Mouse (Mus musculus): ENCODE results near the gene Def8.

Gene Def8

GRCm38 (mm10) chr8:123423441-123423840 is at the start of gene Def8:
Def8 (plus strand) TSS chr8:123423527.
- DNase-seq (ENCODE audit: low read depth, low spot score) = no peak

- peak; percentile 92 for DNase-seq (ENCODE audit: low read depth, low spot score)
Observed at GRCm38 (mm10) chr8:123374239-123374578, 49.1 kb upstream of the Def8 start.

GRCm38 (mm10) chr8:123375701-123376100 is 47.6 kb upstream of the Def8 start:
- DNase-seq (ENCODE audit: low read depth, low spot score) = no peak

DNA sequence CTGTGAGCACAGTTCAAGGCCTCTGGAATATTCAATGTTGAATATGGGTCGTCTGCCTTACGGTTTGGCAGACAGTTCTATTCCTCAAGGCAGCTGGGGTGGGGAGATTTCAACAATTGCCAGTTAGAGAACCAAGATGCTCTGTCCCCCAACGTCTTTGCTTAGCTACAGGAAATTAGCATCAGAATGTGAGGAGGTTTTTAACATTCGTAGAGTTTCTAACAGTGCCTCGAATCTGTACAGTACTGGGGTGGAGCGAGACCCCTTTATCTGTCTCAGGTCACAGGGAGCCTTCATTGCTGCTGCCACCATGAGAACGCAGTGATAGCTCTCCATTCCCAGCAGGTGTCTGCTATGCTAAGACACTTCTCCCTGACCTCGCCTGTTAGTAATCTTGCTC is 47.2 kb upstream of the Def8 start:
- DNase-seq (ENCODE audit: low read depth, low spot score) = no peak

DNA sequence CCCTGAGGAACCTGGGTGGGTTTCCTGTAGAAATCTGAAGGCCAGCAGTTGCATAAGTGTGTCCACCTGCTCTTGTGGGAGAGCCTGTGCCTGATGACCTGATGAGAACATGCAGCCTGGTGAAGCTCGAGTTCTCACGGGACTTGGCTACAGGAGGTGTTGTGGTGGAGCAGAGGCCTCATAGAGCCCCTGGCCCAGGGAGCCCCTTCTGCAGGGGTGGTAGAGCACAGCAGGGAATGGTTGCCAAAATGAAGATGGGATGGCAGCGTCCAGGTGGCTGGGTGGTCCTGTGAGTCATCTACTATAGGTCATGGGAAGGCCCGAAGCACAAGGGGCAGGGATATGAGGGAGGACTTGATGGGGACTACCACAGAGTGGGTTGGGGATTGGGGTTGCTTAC is 41.6 kb upstream of the Def8 start:
- no peak for DNase-seq (ENCODE audit: low read depth, low spot score)

DNA sequence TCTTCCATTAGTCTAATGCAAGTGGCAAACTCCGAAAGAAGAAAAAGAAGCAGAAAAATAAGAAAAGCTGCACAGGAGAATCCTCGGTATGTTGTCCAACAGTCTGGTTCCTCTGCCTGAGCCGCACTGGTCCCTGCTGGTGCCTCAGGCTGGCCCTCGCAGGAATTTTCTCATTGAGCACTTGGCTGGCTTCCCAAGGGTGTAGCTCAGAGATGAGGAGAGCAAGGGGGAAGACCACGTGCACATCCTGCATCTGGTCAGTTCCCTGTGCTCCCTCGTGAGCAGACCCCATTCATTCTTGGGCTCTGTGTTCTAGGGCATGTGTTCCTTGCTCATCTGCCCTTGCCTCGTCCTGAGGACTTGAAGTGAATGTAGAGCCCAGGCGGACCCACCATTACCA is 40.8 kb upstream of the Def8 start:
- no peak for DNase-seq (ENCODE audit: low read depth, low spot score)

DNA sequence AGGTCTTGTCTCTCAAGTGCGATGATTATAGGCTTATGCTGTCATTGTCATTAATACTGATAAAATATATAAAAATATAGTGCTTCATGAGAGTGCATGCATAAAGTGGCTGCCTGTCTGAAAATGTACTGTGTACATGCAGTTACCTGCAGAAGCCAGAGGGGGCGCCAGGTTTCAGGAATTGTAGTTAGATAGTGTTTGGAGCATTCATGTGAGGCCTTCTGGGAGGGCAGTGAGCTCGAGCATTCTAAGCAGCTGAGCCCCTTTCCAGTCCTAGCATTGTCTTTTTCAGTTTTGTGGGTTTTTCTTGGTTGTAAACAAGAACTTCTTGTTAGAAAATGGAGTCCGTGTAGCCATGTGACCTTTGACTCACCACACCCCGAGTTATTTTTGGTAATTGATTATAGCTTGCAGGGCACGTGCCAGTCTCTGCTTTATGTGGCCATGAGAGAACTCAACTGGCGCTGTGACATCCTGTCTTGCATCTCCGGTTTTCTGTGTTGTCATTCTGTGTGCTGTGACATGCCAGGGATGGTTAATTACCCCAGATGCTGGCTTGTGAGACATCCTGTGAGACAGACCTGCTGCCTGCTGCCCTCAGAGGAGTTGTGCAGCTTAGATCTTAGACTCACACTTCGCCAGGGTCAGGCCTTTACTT is 38.3 kb upstream of the Def8 start:
- DNase-seq (ENCODE audit: low read depth, low spot score) = peak; percentile 75

DNA sequence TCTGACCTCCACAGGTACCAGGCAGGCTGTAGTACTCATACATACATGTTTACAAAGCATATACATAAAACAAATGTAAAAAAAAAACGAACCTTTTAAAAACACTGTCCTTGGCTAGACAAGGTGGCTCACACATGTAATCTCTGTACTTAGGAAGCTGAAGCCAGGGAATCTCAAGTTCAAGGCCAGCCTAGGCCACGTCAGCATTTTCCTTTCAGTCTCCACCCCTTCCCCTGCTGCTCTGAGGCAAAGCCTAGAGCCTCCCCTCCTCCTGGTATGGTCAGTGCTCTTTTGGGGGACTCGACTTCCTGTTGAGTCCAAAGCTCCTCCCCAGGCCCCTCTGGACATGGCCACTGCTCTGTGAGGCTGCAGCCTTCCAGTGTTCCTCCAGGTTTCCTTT is 36.3 kb upstream of the Def8 start:
- no peak for DNase-seq (ENCODE audit: low read depth, low spot score)

- no peak for DNase-seq (ENCODE audit: low read depth, low spot score)
Observed at GRCm38 (mm10) chr8:123387801-123388200, 35.5 kb upstream of the Def8 start.

DNA sequence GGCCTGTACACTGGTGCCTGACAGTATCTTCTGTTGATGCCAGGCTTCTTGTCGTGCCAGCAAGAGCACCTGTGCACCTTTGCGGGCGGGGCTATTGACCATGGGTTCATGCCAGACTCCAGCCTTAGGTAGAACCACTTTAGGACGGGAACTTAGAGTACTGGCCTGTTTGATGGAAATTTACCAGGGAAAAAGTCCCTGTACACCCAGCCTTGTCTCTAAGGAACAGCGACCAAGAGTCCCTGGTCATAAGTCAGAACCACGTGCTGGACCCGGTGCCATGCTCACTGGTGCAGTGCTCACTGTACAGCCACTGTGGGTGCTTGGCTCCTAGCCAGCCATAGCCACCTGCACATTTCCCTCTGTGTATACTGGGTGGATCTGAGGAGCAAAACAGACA is 34.3 kb upstream of the Def8 start:
- DNase-seq (ENCODE audit: low read depth, low spot score) = no peak

DNA sequence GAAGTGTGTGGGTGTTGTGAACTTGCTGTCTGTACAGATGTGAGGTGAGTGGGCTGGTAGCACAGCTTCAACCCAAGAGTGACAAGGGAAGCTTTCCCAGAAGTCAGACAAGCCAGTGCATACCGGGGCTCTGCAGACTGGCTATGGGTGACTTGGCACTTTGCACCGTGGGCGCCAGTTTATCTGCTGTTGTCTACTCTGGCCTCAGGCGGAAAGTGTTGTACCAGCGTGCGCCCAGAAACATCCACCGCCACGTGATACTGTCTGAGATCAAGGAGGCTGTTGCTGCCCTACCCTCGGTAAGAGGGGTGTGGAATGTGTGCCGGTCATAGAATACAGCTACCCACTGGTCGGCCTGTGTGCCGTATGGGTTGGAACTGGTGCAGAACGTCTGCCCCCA is 25.0 kb upstream of the Def8 start:
- peak; percentile 33 for DNase-seq (ENCODE audit: low read depth, low spot score)

GRCm38 (mm10) chr8:123401936-123402335 is 21.4 kb upstream of the Def8 start:
- DNase-seq (ENCODE audit: low read depth, low spot score) = no peak

DNA sequence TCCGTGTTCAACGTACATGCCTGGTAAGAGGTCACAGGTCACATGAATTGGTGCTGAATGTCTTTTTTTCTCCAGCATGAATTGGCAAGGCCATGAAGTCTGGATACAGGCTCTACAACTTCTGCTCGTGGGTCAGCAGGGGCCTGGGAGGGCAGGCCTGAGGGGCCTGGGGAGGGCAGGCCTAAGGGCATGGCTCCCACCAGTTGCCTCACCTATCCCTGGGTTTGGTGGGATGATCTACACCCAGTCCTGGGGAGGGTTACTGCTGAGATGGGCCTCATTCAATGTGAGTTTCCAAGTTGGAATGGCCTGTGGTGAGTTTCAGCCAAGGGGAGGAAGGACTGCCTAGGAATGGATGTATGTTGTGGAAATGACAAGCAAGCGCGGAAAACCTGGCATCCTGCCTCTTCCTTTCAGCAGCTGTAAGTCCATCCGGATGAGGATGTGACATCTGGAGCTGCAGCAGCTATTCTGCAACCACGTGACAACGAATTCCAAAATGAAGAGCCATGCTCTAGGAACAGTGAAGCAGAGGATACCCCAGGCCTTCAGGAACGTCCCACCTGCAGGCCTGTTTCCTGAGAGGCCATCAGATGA is 20.5 kb upstream of the Def8 start:
- no peak for DNase-seq (ENCODE audit: low read depth, low spot score)

- DNase-seq (ENCODE audit: low read depth, low spot score) = peak; percentile 61
Observed at GRCm38 (mm10) chr8:123404521-123404920, 18.8 kb upstream of the Def8 start.

GRCm38 (mm10) chr8:123406786-123407185 is 16.5 kb upstream of the Def8 start, which contains the start of gene Mc1r:
Mc1r (plus strand) TSS chr8:123407107.
- peak; percentile 80 for DNase-seq (ENCODE audit: low read depth, low spot score)

- DNase-seq (ENCODE audit: low read depth, low spot score) = no peak
Observed at GRCm38 (mm10) chr8:123407612-123408011, 15.7 kb upstream of the Def8 start.

GRCm38 (mm10) chr8:123408586-123409544 is 14.5 kb upstream of the Def8 start:
- DNase-seq (ENCODE audit: low read depth, low spot score) = no peak

DNA sequence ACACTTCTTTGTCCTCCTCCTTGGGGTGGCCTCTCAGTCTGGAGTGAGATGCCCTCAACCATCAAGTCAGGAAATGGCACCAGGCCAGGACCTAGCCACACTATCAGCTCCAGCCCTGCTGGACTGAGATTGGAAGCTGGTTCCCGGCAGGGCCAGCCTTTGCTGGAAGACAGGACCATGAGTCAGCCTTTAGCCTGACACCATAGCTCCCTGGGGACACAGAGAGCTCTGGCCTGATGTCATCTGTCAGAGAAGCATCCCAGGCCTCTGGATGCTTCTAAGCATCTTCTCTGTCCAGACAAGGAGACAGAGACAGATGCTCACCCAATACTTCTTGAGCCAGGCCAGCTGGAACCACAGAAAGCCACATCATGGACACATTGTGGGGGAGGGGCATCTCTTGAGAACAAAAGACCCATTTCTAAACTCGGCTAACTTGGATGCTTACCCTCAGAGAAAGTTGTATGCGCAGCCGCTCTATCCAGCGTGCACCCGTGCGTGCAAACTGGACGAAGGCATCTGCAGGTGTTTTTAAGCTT is 13.2 kb upstream of the Def8 start:
- no peak for DNase-seq (ENCODE audit: low read depth, low spot score)

DNA sequence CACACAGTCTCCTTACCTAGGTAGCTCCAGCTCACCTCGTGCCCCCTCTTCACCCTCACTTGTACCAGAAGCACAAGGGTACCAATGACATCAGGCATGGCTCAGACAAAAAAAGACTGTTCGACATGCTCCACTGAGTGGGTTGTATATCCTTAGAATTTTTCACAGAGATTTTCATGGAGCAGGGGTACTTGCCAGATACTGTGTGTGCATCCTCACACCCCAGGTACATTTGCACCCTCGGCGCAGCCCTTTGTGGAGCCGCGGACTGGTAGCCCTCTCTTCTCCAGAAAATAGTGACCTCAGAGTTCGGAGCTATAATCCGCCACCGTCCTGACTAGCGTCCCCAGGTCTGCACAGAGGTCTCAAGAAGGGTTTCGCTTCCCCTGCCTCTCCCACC is 12.5 kb upstream of the Def8 start:
- DNase-seq (ENCODE audit: low read depth, low spot score) = no peak

- DNase-seq (ENCODE audit: low read depth, low spot score) = peak; percentile 77
Observed at GRCm38 (mm10) chr8:123411246-123411645, 12.1 kb upstream of the Def8 start, which contains the start of gene Tubb3. Tubb3 (plus strand) TSS chr8:123411424.

DNA sequence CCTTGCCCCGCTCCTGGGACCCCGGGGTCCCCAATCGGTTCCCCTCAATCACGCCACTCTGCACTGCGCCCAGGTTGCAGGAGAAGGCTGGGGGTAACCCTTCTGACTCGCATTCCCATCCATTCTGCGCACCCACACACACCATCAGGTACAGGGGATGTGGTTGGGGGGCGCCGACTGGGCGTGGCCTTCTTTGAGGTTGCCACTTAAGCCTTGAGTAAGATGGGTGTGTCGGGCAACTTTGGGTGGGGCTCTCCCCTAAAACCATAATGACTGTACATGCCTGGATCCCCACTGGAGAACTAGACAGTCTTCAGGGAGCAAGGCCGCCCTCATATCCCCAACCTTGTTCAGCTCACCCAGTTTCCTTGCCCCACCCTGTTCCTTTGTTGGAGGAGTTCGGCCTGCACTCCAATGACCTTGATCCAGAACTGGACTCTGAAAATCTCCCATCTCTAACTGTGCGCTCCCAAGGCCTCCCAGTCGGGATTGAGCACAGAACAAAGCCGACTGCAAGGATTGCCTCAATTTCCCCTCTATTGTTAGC is 11.5 kb upstream of the Def8 start:
- peak; percentile 26 for DNase-seq (ENCODE audit: low read depth, low spot score)
